Mouse (Mus musculus) G1E-ER4 (cell line): ENCODE results near the gene Rfxank. TPM values are rescaled to one million over a fixed set of nuclear protein-coding genes. Genes with fewer than 3 reads are reported as not detected.

Experiments used
- GATA1 ChIP-seq: IDR thresholded peaks from one replicate; pipeline ENCODE4 v1.8.0; 2012; ENCODE audit warnings: low read length, inconsistent platforms
- polyA plus RNA-seq: library from polyadenylated mRNA; stranded (reverse); fragments of >175 nt; gene quantifications from 2 replicates; pipeline ENCODE4 v1.2.3, GENCODE M21; 2012

Gene Rfxank
- polyA plus RNA-seq, 1 experiment: 3.2 TPM

DNA sequence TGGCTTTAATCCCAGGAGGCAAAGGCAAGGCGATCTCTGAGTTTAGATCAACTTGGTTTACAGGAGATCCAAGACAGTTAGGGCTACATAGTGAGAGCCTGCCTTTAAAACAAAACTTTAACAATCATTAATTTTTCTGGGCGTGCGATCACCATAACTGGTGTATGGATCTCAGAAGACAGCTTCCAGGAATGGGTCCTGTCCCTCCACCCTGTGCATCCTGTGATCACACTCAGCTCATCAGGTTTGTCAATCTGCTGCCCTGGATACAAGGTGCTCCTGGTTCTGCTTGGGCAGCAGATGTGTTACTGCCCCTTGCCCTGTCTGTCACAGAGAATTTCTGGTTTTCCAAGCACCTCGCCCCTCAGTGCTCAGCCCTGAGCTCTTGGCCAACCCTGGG is 20.3 kb upstream of the Rfxank start:
- TF ChIP-seq GATA1: no peak

- TF ChIP-seq GATA1: no peak
Measured at GRCm38 (mm10) chr8:70158069-70158853, 19.3 kb upstream of the Rfxank start.

- TF ChIP-seq GATA1: no peak
Measured at GRCm38 (mm10) chr8:70157240-70157800, 18.4 kb upstream of the Rfxank start.

DNA sequence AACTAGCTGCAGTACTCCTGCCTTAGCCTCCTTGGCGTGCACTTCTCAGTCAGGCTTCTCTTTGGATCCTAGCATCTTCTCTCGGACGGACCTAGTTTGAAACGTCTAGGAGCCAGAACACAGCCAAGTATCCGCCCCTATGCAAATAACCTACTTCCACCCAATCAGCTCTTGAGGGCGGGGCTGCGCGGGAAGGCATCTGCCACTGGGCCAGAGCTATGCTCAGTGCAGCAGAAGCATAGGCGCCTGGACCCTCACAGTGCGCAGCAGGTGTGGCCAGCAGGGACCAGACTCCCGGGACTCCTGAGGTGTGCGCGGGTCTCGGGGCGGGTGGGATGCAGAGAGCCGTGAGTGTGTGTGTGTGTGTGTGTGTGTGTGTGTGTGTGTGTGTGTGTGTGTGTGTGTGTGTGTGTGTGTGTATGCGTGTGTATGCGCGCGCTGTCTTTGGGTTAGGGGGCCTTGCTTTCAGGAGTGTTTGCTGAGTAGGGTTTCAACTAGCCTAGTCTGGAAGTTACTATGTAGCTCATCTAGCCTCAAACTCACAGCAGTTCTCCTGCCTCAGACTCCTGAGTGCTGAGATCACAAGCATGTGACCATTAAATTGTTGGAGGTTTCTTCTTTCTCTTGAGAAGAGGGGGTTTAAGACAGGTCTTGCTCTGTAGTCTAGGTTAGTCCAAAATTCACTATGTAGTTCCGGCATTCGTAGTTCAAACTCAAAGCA is 13.7 kb upstream of the Rfxank start:
- TF ChIP-seq GATA1: no peak

- TF ChIP-seq GATA1: no peak
Measured at GRCm38 (mm10) chr8:70150158-70150557, 11.2 kb upstream of the Rfxank start.

DNA sequence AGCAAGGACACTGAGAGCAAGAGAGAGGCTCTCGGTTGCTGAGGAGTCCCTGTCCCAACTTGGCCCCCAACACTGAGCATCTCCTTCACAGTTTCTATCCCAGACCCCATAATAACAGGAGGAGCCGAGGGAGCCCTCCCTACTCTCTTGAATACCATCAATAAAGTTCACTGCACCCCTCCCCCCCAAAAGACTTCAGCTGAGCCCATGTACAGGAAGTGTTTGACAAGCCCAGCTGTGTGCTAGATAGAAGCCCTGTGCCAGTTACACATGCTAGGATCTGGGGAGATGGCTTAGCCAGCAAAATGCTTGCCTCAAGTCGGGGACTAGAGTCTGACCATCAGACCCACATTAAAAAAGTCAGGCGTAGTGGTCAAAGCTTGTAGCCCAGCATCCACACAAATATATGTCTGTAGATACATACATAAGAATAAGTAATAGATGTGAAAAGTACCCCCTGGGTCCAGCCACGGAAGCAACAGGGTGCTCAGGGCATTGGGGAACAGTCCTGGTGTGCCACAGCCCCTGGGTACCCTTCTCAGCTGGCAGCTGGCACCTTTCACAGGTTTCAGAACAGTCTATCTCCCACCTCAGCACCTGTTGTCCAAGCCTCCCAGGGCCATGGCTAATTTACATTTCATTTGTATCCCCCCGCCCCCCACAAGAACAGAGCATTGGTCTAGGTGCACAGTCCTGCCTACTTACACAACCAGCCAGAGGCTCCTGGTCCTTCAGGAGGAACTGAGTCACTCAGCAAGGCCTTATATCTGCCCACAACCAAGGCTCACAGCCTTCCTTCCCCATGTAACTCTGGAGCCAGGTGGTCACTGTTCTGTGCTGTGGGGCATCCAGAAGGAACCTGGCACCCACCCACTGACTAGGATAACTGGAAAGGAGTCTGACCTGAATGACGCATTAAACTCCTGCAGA is 9.0 kb upstream of the Rfxank start:
- TF ChIP-seq GATA1: no peak

DNA sequence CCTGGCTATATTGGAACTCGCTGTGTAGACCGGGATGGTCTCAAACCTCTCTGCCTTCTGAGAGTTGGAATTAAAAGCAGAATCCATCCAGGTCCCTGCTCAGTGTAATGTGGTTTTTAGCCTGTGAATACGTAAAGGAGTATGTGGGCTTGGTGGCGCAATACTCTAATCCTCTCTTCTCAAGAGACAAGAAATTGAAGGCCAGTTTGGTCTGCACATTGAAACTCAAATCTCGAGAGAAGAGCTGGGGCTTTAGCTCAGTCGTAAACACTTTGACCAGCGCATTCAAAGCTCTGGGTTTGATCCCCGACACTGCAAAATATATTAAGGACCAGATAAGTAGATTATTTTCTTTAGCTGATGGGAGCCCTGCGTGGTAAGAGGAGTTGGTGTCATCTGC is 1.0 kb upstream of the Rfxank start:
- TF ChIP-seq GATA1: no peak

DNA sequence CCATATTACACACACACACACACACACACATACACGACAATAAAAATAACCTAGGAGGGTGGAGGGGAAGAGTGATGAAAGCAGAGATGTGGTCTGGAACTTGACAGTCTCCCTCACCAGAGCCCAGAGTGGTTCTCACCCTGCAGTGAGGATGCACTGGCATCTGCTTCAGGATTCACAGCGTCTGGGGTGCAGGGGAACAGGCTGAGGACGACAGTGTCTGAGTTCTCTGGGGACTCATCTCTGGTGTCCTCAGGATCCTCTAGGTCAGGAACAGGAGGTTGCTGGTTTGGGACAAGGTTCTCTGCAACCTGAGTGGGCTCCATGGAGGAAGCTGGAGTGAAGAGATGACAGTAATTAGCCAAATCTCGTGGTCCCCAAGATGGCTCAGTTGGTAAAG is 1.1 kb downstream of the Rfxank start:
- TF ChIP-seq GATA1: no peak

GRCm38 (mm10) chr8:70136591-70136990 is 2.4 kb downstream of the Rfxank start:
- TF ChIP-seq GATA1: no peak

DNA sequence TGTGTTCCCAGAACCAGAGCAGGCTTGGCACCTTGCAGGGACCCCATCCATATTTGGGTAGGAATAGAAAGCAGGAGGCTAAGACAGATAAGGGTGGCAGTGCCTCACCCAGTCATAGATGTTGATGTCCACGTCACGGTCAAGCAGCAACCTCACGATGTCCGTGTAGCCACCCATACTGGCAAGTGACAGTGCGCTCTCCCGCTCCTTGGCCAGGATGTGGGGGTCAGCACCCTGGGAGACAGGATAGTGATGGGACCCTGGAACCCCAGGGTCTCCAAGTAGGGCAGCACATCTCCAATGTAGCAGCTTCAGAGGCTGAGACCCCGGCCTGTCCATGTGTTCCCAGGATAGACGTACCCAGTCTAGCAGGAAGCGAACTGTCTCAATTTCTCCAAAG is 4.0 kb downstream of the Rfxank start:
- no peak for TF ChIP-seq GATA1

DNA sequence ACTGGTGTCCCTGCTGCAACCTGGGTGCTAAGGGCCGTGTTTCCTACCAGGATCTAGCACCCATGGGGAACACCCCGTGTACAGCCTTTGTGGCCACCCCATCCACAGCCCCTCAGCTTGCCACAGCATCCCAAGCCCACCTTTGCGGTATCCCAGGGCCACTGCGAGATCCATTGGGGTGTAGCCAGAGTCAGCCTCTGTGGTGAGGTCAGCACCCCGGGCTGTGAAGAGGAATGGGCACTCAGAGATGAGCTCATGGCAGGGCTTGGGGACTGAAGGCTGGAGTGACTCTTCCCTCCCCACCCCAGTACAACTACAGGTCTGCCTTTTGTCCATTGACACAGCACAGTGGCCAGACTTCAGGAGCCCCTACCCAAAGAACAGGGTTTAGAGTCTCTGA is 4.9 kb downstream of the Rfxank start:
- TF ChIP-seq GATA1: no peak

GRCm38 (mm10) chr8:70131166-70131883 is 7.6 kb downstream of the Rfxank start, which contains the start of gene Nr2c2ap:
Gene Nr2c2ap (plus strand): TSS chr8:70131333.
- no peak for TF ChIP-seq GATA1

- TF ChIP-seq GATA1: no peak
Measured at GRCm38 (mm10) chr8:70130066-70130465, 8.9 kb downstream of the Rfxank start.

- no peak for TF ChIP-seq GATA1
Measured at GRCm38 (mm10) chr8:70129309-70129952, 9.5 kb downstream of the Rfxank start.
